Mouse (Mus musculus): ENCODE measurements around the gene Ccdc8.

The Ccdc8 gene

DNA sequence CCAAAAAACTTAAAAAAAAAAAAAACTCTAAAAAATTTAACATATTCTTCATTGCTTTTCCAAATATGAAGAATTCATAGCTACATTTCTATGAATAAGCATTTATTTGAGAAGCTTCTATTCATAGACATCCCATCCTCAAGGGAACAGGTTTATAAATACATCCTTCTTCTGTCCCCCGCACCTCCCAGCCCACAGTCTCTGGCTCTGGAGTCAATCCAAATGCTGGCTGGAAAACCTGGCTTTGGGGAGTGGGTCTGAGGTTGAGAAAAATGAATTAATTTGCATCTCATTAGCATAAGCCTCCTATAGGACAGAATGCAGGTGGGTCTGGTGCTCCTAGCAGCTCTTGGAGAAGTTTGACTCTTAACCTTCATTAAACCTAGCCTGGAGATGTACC, 53.2 kb downstream of the Ccdc8 start:
- DNase-seq (ENCODE audit: low read depth, low spot score), result no peak
